Mouse (Mus musculus) thymus, postnatal 36 days (tissue): Measurements from ENCODE around the gene Sox2.
A peak's percentile ranks its signal among the peaks of the same experiment; 100 is the strongest.

ENCODE experiments used
- DNase-seq, 2 experiments: peaks; one replicate each; pipeline ENCODE4 v3.0.0; 2022; ENCODE audit warnings: mixed read lengths in 2 of 2

The Sox2 gene

GRCm38 (mm10) chr3:34649726-34650620 is at the start of gene Sox2:
Sox2 (plus strand) TSS chr3:34650405.
- DNase-seq, result peak in 1 of 2 experiments; percentile 14

GRCm38 (mm10) chr3:34601116-34601515 is 49.1 kb upstream of the Sox2 start:
- DNase-seq, result no peak

GRCm38 (mm10) chr3:34614107-34614506 is 36.1 kb upstream of the Sox2 start:
- DNase-seq, result no peak

GRCm38 (mm10) chr3:34615526-34615925 is 34.7 kb upstream of the Sox2 start:
- no peak for DNase-seq

GRCm38 (mm10) chr3:34618934-34619333 is 31.3 kb upstream of the Sox2 start:
- no peak for DNase-seq

GRCm38 (mm10) chr3:34620121-34620520 is 30.1 kb upstream of the Sox2 start:
- no peak for DNase-seq

GRCm38 (mm10) chr3:34624721-34625270 is 25.4 kb upstream of the Sox2 start:
- no peak for DNase-seq

GRCm38 (mm10) chr3:34626521-34626920 is 23.7 kb upstream of the Sox2 start:
- DNase-seq, result no peak

- no peak for DNase-seq
These were observed 20.2 kb upstream of the Sox2 start for GRCm38 (mm10) chr3:34630031-34630430.

GRCm38 (mm10) chr3:34630736-34631135 is 19.5 kb upstream of the Sox2 start:
- no peak for DNase-seq

GRCm38 (mm10) chr3:34636958-34637357 is 13.2 kb upstream of the Sox2 start:
- DNase-seq, result no peak

GRCm38 (mm10) chr3:34637481-34637880 is 12.7 kb upstream of the Sox2 start:
- no peak for DNase-seq

GRCm38 (mm10) chr3:34637926-34638325 is 12.3 kb upstream of the Sox2 start:
- DNase-seq, result no peak

GRCm38 (mm10) chr3:34638344-34638743 is 11.9 kb upstream of the Sox2 start:
- no peak for DNase-seq

GRCm38 (mm10) chr3:34639031-34639872 is 11.0 kb upstream of the Sox2 start:
- no peak for DNase-seq

GRCm38 (mm10) chr3:34639873-34640270 is 10.3 kb upstream of the Sox2 start:
- DNase-seq, result no peak

GRCm38 (mm10) chr3:34640276-34640675 is 9.9 kb upstream of the Sox2 start:
- DNase-seq, result no peak

- DNase-seq, result no peak
These were observed 9.3 kb upstream of the Sox2 start for GRCm38 (mm10) chr3:34640690-34641600.

GRCm38 (mm10) chr3:34641756-34642497 is 8.3 kb upstream of the Sox2 start:
- DNase-seq, result no peak

- no peak for DNase-seq
These were observed 7.7 kb upstream of the Sox2 start for GRCm38 (mm10) chr3:34642498-34642941.

GRCm38 (mm10) chr3:34643067-34643466 is 7.1 kb upstream of the Sox2 start:
- DNase-seq, result no peak
